In genomic region chr2:78882743-78883433, GRCm38 (mm10) we compare ENCODE assay signal across 24 mouse cellular contexts. TPM values are rescaled to one million over a fixed set of nuclear protein-coding genes. Genes with fewer than 3 reads are reported as not detected.
DNase-seq lines count a peak whose midpoint lies in the region; ATAC-seq and TF ChIP-seq lines count a peak whose summit lies in the region.
"Had no signal": no experiment of that assay in that cellular context is flagged by ENCODE, and none has a peak within 500 bp of the region (broad histone marks: within the 10 kb centered on the region; RNA-seq: fewer than 3 reads in every experiment).

No protein-coding gene starts in this region.

- DNase-seq in heart, adult 2 months: no peak
- DNase-seq in frontal cortex, postnatal 10 days (ENCODE audit: low spot score in 2 of 2): no peak
- DNase-seq: cerebellum, postnatal 25 days; gastrocnemius, postnatal 14 days; heart, postnatal 14 days; kidney, postnatal 4 days; layer of hippocampus, adult 9-11 months; lung, adult 18-20 months; lung, postnatal 14 days; right cerebral cortex, postnatal 25 days; thymus, adult 18-20 months had no signal

- H3K4me1 ChIP-seq in heart, embryonic 12.5 days (replicated peaks): peaks cover 33% of the 10 kb centered on the region
- H3K4me1 ChIP-seq in heart, adult 2 months (ENCODE audit: control insufficient read depth, insufficient read depth, low read length): peaks cover 4% of the 10 kb centered on the region
- no peaks in the 10 kb centered on the region; the same call in 1 of the 2 replicates for H3K4me1 ChIP-seq in bone marrow, adult 2 months (ENCODE audit: control insufficient read depth, insufficient read depth, low read length)
- H3K4me1 ChIP-seq in intestine, embryonic 16.5 days (ENCODE audit: control insufficient read depth, insufficient read depth, low read length): peaks cover 9% of the 10 kb centered on the region
- peaks cover 33% of the 10 kb centered on the region for H3K4me1 ChIP-seq in liver, embryonic 16.5 days (ENCODE audit: control insufficient read depth, low read depth, low read length)
- H3K4me1 ChIP-seq in midbrain, embryonic 16.5 days (ENCODE audit: control insufficient read depth, insufficient read depth, low read length): peaks cover 7% of the 10 kb centered on the region
- H3K4me1 ChIP-seq in neural tube, embryonic 15.5 days: peaks cover 19% of the 10 kb centered on the region

- H3K27ac ChIP-seq in heart, embryonic 12.5 days (ENCODE audit: poor library complexity, severe bottlenecking): no peak overlapping the region; the same call in 1 of the 2 replicates
- no peak overlapping the region for H3K27ac ChIP-seq in heart, adult 2 months
- peak overlapping the region; percentile 38; the same call in 1 of the 2 replicates for H3K27ac ChIP-seq in bone marrow, adult 2 months (ENCODE audit: control insufficient read depth, insufficient read depth, low read depth, low read length, poor library complexity)
- H3K27ac ChIP-seq in intestine, embryonic 16.5 days (ENCODE audit: low read length): no peak overlapping the region
- peak overlapping the region; percentile 91 for H3K27ac ChIP-seq in liver, embryonic 16.5 days (ENCODE audit: low read length)
- no peak overlapping the region for H3K27ac ChIP-seq in midbrain, embryonic 16.5 days (ENCODE audit: low read length)
- H3K27ac ChIP-seq in neural tube, embryonic 15.5 days (replicated peaks): no peak overlapping the region
- H3K27ac ChIP-seq: embryonic facial prominence, embryonic 15.5 days; forebrain, embryonic 13.5 days; hindbrain, embryonic 14.5 days; kidney, embryonic 15.5 days; limb, embryonic 10.5 days had no signal

- H3K4me3 ChIP-seq in heart, embryonic 12.5 days: no peak overlapping the region
- no peak overlapping the region for H3K4me3 ChIP-seq in heart, adult 2 months
- H3K4me3 ChIP-seq in bone marrow, adult 2 months (replicated peaks; ENCODE audit: control insufficient read depth, low read depth, low read length): no peak overlapping the region
- no peak overlapping the region for H3K4me3 ChIP-seq in intestine, embryonic 16.5 days (ENCODE audit: low read length)
- peak overlapping the region; percentile 27 for H3K4me3 ChIP-seq in liver, embryonic 16.5 days (ENCODE audit: low read depth, low read length)
- H3K4me3 ChIP-seq in midbrain, embryonic 16.5 days (ENCODE audit: low read depth, low read length): no peak overlapping the region
- H3K4me3 ChIP-seq in neural tube, embryonic 15.5 days (replicated peaks): no peak overlapping the region
- H3K4me3 ChIP-seq: embryonic facial prominence, embryonic 15.5 days; forebrain, embryonic 13.5 days; kidney, embryonic 15.5 days; limb, embryonic 10.5 days; megakaryocyte, embryonic 14.5 days; midbrain, embryonic 15.5 days had no signal

- TF ChIP-seq CTCF in heart, adult 2 months (IDR thresholded peaks at IDR 0.05): no peak
- TF ChIP-seq CTCF in bone marrow, adult 2 months (IDR thresholded peaks at IDR 0.05; ENCODE audit: control insufficient read depth, insufficient read depth, low read length): no peak

- no peak overlapping the region for H3K4me2 ChIP-seq in heart, embryonic 12.5 days
- no peak overlapping the region for H3K4me2 ChIP-seq in intestine, embryonic 16.5 days (ENCODE audit: low read depth, low read length)
- peak overlapping the region; percentile 51 for H3K4me2 ChIP-seq in liver, embryonic 16.5 days (ENCODE audit: low read depth, low read length)
- no peak overlapping the region for H3K4me2 ChIP-seq in midbrain, embryonic 16.5 days (ENCODE audit: low read length)
- no peak overlapping the region for H3K4me2 ChIP-seq in neural tube, embryonic 15.5 days
- H3K4me2 ChIP-seq: embryonic facial prominence, embryonic 15.5 days; forebrain, embryonic 13.5 days; hindbrain, embryonic 14.5 days; kidney, embryonic 15.5 days; midbrain, embryonic 15.5 days had no signal

- intact Hi-C loops in heart, adult 2 months (cut with DNase I): no loop called here

- no peaks in the 10 kb centered on the region for H3K27me3 ChIP-seq in heart, embryonic 12.5 days (replicated peaks)
- H3K27me3 ChIP-seq in heart, adult 2 months (ENCODE audit: control insufficient read depth, insufficient read depth, low read length): no peaks in the 10 kb centered on the region
- no peaks in the 10 kb centered on the region for H3K27me3 ChIP-seq in intestine, embryonic 16.5 days (replicated peaks; ENCODE audit: control insufficient read depth, insufficient read depth, low read length)
- no peaks in the 10 kb centered on the region for H3K27me3 ChIP-seq in liver, embryonic 16.5 days (ENCODE audit: control insufficient read depth, insufficient read depth, low read depth, low read length)
- H3K27me3 ChIP-seq in midbrain, embryonic 16.5 days (ENCODE audit: control insufficient read depth, insufficient read depth, low read depth, low read length): no peaks in the 10 kb centered on the region
- H3K27me3 ChIP-seq in neural tube, embryonic 15.5 days (replicated peaks): no peaks in the 10 kb centered on the region
- H3K27me3 ChIP-seq: embryonic facial prominence, embryonic 15.5 days; forebrain, embryonic 13.5 days; kidney, embryonic 15.5 days; megakaryocyte, embryonic 14.5 days; midbrain, embryonic 15.5 days had no signal

- H3K36me3 ChIP-seq in heart, embryonic 12.5 days: peaks cover 4% of the 10 kb centered on the region; the same call in 1 of the 2 replicates
- peaks cover 9% of the 10 kb centered on the region for H3K36me3 ChIP-seq in heart, adult 2 months (ENCODE audit: control insufficient read depth, insufficient read depth, low read length)
- H3K36me3 ChIP-seq in intestine, embryonic 16.5 days (ENCODE audit: control insufficient read depth, insufficient read depth, low read length): no peaks in the 10 kb centered on the region
- H3K36me3 ChIP-seq in liver, embryonic 16.5 days (ENCODE audit: control insufficient read depth, insufficient read depth): no peaks in the 10 kb centered on the region
- H3K36me3 ChIP-seq in midbrain, embryonic 16.5 days (ENCODE audit: control insufficient read depth, insufficient read depth, low read length): no peaks in the 10 kb centered on the region
- H3K36me3 ChIP-seq in neural tube, embryonic 15.5 days: no peaks in the 10 kb centered on the region
- H3K36me3 ChIP-seq: embryonic facial prominence, embryonic 15.5 days; kidney, embryonic 15.5 days; limb, embryonic 10.5 days; midbrain, embryonic 15.5 days had no signal

- H3K9me3 ChIP-seq in heart, embryonic 12.5 days (replicated peaks): no peaks in the 10 kb centered on the region
- no peaks in the 10 kb centered on the region for H3K9me3 ChIP-seq in intestine, embryonic 16.5 days (ENCODE audit: control insufficient read depth, low read length)
- no peaks in the 10 kb centered on the region for H3K9me3 ChIP-seq in liver, embryonic 16.5 days (replicated peaks; ENCODE audit: control insufficient read depth, low read length)
- no peaks in the 10 kb centered on the region for H3K9me3 ChIP-seq in midbrain, embryonic 16.5 days (replicated peaks; ENCODE audit: control insufficient read depth, low read length, poor library complexity, severe bottlenecking)
- no peaks in the 10 kb centered on the region for H3K9me3 ChIP-seq in neural tube, embryonic 15.5 days (replicated peaks)
- H3K9me3 ChIP-seq: embryonic facial prominence, embryonic 15.5 days; forebrain, embryonic 13.5 days; kidney, embryonic 15.5 days; limb, embryonic 10.5 days; megakaryocyte, embryonic 14.5 days; midbrain, embryonic 15.5 days had no signal

- no peak overlapping the region for H3K9ac ChIP-seq in heart, embryonic 12.5 days
- H3K9ac ChIP-seq in heart, adult 2 months (ENCODE audit: low read depth, low read length): no peak overlapping the region
- no peak overlapping the region for H3K9ac ChIP-seq in intestine, embryonic 16.5 days (ENCODE audit: low read depth, low read length)
- H3K9ac ChIP-seq in liver, embryonic 16.5 days (ENCODE audit: low read depth, low read length): peak overlapping the region; percentile 41
- H3K9ac ChIP-seq in midbrain, embryonic 16.5 days (ENCODE audit: low read depth, low read length): no peak overlapping the region
- H3K9ac ChIP-seq in neural tube, embryonic 15.5 days (replicated peaks): no peak overlapping the region
- H3K9ac ChIP-seq: embryonic facial prominence, embryonic 15.5 days; forebrain, embryonic 13.5 days; hindbrain, embryonic 14.5 days; kidney, embryonic 15.5 days; midbrain, embryonic 15.5 days had no signal

- H3K79me2 ChIP-seq in heart, adult 2 months (replicated peaks; ENCODE audit: control insufficient read depth, insufficient read depth, low read length): peaks cover 12% of the 10 kb centered on the region; the same call in 1 of the 2 replicates

- WGBS in heart, embryonic 12.5 days: 78% methylated on average over 3 of the region's 3 CpGs
- WGBS in heart, adult 2 months: 82% methylated on average over 3 of the region's 3 CpGs
- 72% methylated on average over 3 of the region's 3 CpGs for WGBS in bone marrow, adult 2 months
- WGBS in intestine, embryonic 16.5 days: 87% methylated on average over 3 of the region's 3 CpGs
- 31% methylated on average over 3 of the region's 3 CpGs for WGBS in liver, embryonic 16.5 days (ENCODE audit: insufficient replicate concordance)
- WGBS in midbrain, embryonic 16.5 days: 93% methylated on average over 3 of the region's 3 CpGs
- 96% methylated on average over 3 of the region's 3 CpGs for WGBS in neural tube, embryonic 15.5 days

- TF ChIP-seq POLR2A in heart, adult 2 months (IDR thresholded peaks at IDR 0.05; ENCODE audit: insufficient read depth, low read depth, low read length): no peak
- no peak for TF ChIP-seq POLR2A in bone marrow, adult 2 months (IDR thresholded peaks at IDR 0.05; ENCODE audit: borderline replicate concordance, control insufficient read depth, low read depth, low read length)

- ATAC-seq in heart, embryonic 12.5 days (ENCODE audit: insufficient number of reproducible peaks, low FRiP score): peak; percentile 84
- peak; percentile 75 for ATAC-seq in intestine, embryonic 16.5 days
- peak; percentile 95 for ATAC-seq in liver, embryonic 16.5 days (ENCODE audit: low read depth)
- no peak for ATAC-seq in midbrain, embryonic 16.5 days
- no peak for ATAC-seq in neural tube, embryonic 15.5 days (ENCODE audit: low FRiP score)
- ATAC-seq: forebrain, embryonic 13.5 days; midbrain, embryonic 15.5 days had no signal

- no peak for TF ChIP-seq EP300 in heart, adult 2 months (IDR thresholded peaks at IDR 0.05; ENCODE audit: insufficient read depth, low read depth, low read length)

RNA-seq across cellular contexts. Expression of gene Ube2e3, which starts 15.0 kb away (rescaled TPM):
- polyA plus RNA-seq in heart, embryonic 12.5 days (2016; fragmentation: Nextera tagmentation; extraction: Ambion mirVana): 116 and 124 TPM in 2 replicates
- 10 to 100 TPM; 42.1 to 47.8 TPM for total RNA-seq in heart, adult 2 months (2021)
- polyA plus RNA-seq in heart, adult 2 months (2012; rRNA removed): 20.9 and 39.4 TPM in 2 replicates
- polyA plus RNA-seq in bone marrow, adult 2 months (2011; ENCODE audit: insufficient read depth, insufficient read length, low replicate concordance, missing spikeins): 53.7 and 67.7 TPM in 2 replicates
- 82.0 and 84.7 TPM in 2 replicates for polyA plus RNA-seq in intestine, embryonic 16.5 days (2015; fragmentation: Nextera tagmentation; extraction: Ambion mirVana)
- 79.7 and 82.5 TPM in 2 replicates for polyA plus RNA-seq in liver, embryonic 16.5 days (2015; fragmentation: Nextera tagmentation; extraction: Ambion mirVana)
- polyA plus RNA-seq in midbrain, embryonic 16.5 days (2015; fragmentation: Nextera tagmentation; extraction: Ambion mirVana): 263 and 296 TPM in 2 replicates
- 240 and 262 TPM in 2 replicates for polyA plus RNA-seq in neural tube, embryonic 15.5 days (2015; fragmentation: Nextera tagmentation; extraction: Ambion mirVana)

Comparison
In these comparisons a context has a peak if more than half of its experiments do, and no peak if none do; other contexts are left out.
1. ATAC-seq: peak in heart, embryonic 12.5 days (single experiment), intestine, embryonic 16.5 days (single experiment) and liver, embryonic 16.5 days (single experiment); none in midbrain, embryonic 16.5 days (single experiment) and neural tube, embryonic 15.5 days (single experiment).
2. H3K27ac ChIP-seq: peak in bone marrow, adult 2 months (single experiment) and liver, embryonic 16.5 days (single experiment); none in heart, embryonic 12.5 days (single experiment), heart, adult 2 months (single experiment), intestine, embryonic 16.5 days (single experiment), midbrain, embryonic 16.5 days (single experiment) and neural tube, embryonic 15.5 days (single experiment).